Mouse (Mus musculus) CD8-positive naive resting alpha-beta T cell, adult 2 months (primary cell): ENCODE measurements around the gene Tdo2.

Source experiments
- DNase-seq, 2 experiments: peaks; one replicate each; pipeline ENCODE4 v3.0.0; 2022; ENCODE audit warnings: low read depth in 2 of 2, low spot score in 2 of 2

The Tdo2 gene

DNA sequence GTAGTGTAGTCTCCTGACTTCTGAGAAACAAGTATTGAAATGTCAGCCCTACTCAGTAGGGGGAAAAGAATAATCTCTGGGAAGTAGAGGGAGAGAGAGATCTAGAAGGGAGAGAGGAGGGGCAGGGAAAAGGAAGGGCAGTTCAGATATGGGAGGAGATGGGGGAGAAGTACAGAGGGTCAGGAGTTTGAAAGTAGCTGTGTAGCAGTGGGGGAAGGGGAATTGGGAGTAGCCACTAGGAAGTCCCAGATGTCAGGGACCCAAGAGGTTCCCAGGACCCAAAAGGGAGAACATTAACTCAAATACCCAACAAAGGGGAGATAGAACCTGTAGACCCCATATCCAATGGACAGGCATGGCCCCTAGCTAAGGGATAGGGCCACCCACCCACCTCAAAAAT, at the start of gene Tdo2:
Tdo2 (minus strand) TSS at position 101 of the 400 bp plus-strand sequence.
- DNase-seq, result no peak

GRCm38 (mm10) chr3:82023065-82023464, 47.1 kb upstream of the Tdo2 start:
- no peak for DNase-seq

DNA sequence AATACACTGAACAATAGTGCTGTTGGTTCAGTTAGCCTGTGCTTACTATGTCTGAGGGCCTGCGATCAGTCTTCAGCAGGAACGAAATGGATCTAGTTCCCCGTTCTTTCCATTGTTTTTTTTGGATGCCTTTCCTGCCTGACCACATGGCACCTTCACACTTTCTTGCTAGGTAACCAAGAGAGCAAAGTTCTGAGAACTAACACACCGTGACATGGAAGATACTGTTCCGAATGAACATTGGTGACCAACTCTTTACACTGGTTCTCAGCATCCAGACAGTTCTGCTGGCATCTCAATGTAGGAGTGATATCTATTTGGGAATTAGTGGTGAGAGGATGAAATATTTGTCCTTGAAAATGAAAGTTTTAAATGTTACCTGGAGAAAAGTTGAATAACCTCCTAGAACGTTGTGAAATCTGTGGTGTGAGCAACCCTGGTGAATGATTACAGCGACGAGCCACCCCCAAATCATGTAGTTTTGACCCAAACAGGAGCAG, 46.5 kb upstream of the Tdo2 start:
- no peak for DNase-seq

- DNase-seq, result no peak
These were observed 38.2 kb upstream of the Tdo2 start for GRCm38 (mm10) chr3:82014148-82014703.

DNA sequence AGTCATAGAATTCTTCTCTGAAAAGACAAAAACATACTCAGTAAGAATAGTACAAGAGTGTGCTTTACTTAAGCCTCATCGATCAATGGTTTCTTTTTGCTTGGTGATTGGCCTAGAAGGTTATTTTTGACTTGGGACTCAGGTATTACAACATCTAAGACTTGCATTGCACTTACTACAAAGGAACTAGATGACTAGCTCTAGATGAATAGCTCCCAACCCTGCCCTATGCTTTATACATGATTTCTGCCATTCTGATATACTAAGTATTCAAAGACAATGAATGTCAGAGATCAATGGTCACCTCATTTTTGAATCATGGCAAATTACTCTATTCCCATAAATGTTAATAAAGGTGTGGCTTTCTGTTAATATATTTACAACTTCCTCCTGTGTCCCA, 31.0 kb upstream of the Tdo2 start:
- no peak for DNase-seq

- peak in 1 of 2 experiments; percentile 11 for DNase-seq
These were observed 20.0 kb upstream of the Tdo2 start for GRCm38 (mm10) chr3:81995988-81996387.

DNA sequence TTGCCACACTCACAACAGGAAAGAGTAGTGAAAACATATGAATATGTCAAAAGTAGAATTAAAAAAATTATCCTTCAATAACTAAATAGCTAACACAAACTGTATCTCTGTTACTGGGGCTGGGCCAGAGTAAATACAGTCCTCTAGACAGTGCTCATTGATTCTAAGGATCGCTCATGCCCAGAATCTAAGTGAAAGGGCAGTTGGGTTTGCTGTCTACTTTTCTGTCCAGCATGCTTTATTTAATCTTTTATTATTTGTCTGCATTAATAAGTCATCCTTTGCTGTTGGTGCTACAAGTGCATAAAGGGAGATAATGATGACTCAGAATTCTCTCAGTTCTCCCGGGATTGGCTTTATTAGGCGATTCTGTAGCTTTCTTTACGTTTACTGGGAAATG, 19.4 kb upstream of the Tdo2 start:
- DNase-seq, result no peak

DNA sequence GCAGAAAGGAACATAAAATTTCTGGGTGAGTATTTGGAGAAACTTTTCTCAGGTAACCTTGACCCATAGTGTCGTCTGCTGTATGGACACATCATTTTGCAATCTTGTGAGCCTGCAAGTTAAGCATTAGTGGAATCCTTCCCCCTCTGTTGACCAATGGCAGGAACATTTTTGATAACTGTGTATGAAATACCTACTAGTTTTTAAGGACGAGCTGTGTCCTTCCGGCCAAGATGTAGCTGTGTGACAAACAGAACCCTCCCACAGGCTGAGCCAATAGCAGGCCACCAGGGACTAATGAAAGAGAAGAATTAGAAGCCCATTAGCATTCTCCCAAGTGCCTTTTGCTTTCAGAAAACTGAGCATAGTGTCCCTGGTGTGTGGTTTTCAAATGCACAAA, 14.5 kb upstream of the Tdo2 start:
- DNase-seq, result no peak

GRCm38 (mm10) chr3:81989692-81990141, 13.7 kb upstream of the Tdo2 start:
- no peak for DNase-seq

DNA sequence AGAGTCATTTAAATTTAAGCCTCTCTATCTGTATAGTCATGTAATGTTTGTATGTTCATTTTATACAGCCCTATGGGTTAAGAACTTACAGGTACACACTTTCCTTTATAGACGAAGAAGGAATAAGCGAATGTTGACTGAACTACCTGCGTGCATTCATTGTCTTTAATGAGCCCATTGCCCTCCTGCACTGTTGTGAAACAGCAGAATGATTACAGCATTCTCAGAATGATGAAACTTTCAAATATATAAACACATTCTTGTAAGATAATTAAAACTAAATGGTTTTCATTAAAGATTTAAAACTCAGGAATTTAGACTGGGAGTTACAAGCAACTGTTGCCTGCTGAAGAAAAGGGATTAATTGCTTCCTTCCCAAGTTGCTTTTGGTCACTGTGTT, 11.6 kb upstream of the Tdo2 start:
- no peak for DNase-seq

GRCm38 (mm10) chr3:81986103-81986502, 10.1 kb upstream of the Tdo2 start:
- DNase-seq, result no peak

DNA sequence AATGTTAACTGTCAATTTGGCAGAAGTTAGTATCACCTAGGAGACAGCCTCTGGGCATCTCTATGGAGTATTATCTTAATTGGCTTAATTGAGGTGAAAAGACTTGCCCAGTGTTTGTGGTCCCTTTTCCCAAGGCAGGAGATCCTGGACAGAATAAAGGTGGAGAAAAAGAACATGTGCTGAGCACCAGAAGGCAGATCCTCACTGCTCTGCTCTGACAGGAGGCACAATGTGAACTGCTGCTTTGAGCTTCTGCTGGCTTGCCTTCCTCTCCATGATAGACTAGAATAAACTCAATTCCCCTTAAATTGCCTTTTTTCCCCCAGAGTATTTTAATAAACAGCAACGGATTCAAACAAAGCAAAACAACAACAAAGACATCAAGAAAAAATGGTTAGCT, 9.1 kb upstream of the Tdo2 start:
- no peak for DNase-seq

- DNase-seq, result no peak
These were observed 7.3 kb upstream of the Tdo2 start for GRCm38 (mm10) chr3:81983120-81983895.

- DNase-seq, result no peak
These were observed 6.0 kb upstream of the Tdo2 start, which contains the start of gene Asic5 for GRCm38 (mm10) chr3:81981990-81982389. Gene Asic5 (plus strand): TSS chr3:81982290.

- DNase-seq, result no peak
These were observed 5.6 kb upstream of the Tdo2 start for GRCm38 (mm10) chr3:81981576-81981975.

GRCm38 (mm10) chr3:81975607-81976006, 395 bp downstream of the Tdo2 start:
- DNase-seq, result no peak

DNA sequence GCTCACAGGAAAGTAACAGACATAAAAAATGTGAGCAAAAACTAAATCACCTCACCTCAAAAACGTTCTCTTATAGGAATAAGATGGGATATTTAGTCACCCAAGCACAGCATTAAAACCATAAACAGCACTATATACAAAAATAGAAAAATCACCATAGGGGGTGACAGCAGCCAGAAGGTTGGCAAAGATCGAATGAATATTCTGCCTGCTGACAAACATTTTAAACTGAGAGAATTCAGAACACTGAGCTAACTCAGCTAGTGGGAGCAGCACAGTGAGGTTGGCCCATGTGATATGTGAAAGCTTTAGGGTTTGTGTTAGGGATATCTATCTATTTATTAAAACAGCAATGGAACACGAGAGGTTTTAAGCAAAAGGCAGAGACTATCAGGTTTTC, 11.4 kb downstream of the Tdo2 start:
- DNase-seq, result no peak

GRCm38 (mm10) chr3:81963768-81964167, 12.2 kb downstream of the Tdo2 start:
- no peak for DNase-seq

- no peak for DNase-seq
These were observed 14.7 kb downstream of the Tdo2 start for GRCm38 (mm10) chr3:81961336-81961735.

- no peak for DNase-seq
These were observed 18.5 kb downstream of the Tdo2 start for GRCm38 (mm10) chr3:81957484-81957883.

DNA sequence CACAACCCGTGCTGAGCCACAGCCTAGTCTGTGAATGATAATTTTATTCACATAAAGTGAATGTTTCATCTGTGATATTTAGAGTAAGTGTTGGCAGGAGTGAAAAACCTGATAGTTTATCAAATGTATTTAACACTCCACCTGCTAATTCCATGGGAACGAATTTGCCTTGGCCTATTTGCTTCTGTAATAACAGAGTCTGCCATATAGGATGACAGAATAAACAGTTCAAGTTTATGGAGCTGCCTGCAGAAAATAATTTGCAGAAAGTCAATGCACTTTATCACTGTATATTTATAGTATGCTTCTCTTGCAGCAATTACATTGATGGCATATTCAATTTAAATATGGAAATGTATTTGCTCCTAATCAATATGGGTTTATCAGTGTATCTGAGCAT, 24.2 kb downstream of the Tdo2 start:
- no peak for DNase-seq

DNA sequence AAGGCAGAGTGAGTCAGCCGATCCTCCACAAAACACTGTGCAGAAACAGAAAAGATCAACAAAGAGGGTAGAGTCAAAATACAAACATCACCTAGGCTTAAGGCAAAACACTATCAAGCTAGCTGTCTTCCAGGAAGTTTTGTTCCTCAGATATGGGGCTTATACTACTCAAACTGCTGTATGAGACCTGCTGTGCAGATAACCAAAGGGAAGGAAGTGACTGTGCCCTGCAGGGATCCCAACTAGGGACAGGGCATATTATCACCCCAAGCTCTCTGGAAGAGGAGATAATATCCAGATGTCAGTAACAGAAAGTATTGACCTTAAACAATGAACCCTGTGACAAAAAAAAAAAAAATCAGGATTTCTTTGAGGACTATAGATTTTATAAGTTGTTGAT, 27.0 kb downstream of the Tdo2 start:
- no peak for DNase-seq
